Mouse (Mus musculus) stomach, embryonic 15.5 days (tissue): Measurements from ENCODE around the gene Gm20388. TPM values are rescaled to one million over a fixed set of nuclear protein-coding genes. Genes with fewer than 3 reads are reported as not detected.

Source experiments
- ATAC-seq: fragments of 200-750 bp; cut with Nextera tagmentation; 2 replicates; pipeline ENCODE4 v1.8.0; 2017; ENCODE audit warnings: low read depth, moderate number of reproducible peaks, moderate TSS enrichment; ENCODE audit not compliant: insufficient read depth, low FRiP score
- H3K27ac ChIP-seq: fragments of 300-500 bp; sonication (generic); 2 replicates; pipeline ENCODE4 v1.5.1; 2015; ENCODE audit warnings: mild to moderate bottlenecking, inconsistent platforms
- H3K27me3 ChIP-seq: fragments of 300-500 bp; sonication (generic); replicated peaks from 2 replicates; pipeline ENCODE4 v1.6.1; 2015; ENCODE audit warnings: inconsistent platforms
- H3K36me3 ChIP-seq: fragments of 300-500 bp; sonication (generic); 2 replicates; pipeline ENCODE4 v1.6.1; 2015; ENCODE audit warnings: inconsistent platforms
- H3K4me1 ChIP-seq: fragments of 300-500 bp; sonication (generic); 2 replicates; pipeline ENCODE4 v1.6.1; 2015; ENCODE audit warnings: inconsistent platforms
- H3K4me2 ChIP-seq: fragments of 300-500 bp; sonication (generic); 2 replicates; pipeline ENCODE4 v1.6.1; 2015; ENCODE audit warnings: mild to moderate bottlenecking, inconsistent platforms
- H3K4me3 ChIP-seq: fragments of 300-500 bp; sonication (generic); replicated peaks from 2 replicates; pipeline ENCODE4 v1.5.1; 2015; ENCODE audit warnings: inconsistent platforms
- H3K9ac ChIP-seq: fragments of 300-500 bp; sonication (generic); 2 replicates; pipeline ENCODE4 v1.6.1; 2015; ENCODE audit warnings: inconsistent platforms
- H3K9me3 ChIP-seq: fragments of 300-500 bp; sonication (generic); 2 replicates; pipeline ENCODE4 v1.6.1; 2016; ENCODE audit warnings: inconsistent platforms
- WGBS: fragments of 180-500 bp; shearing (Covaris S2); methylation state at CpG from one replicate; pipeline ENCODE4 v1.1.7; 2015; 5-methylcytosine and 5-hydroxymethylcytosine counted together
- polyA plus RNA-seq: library from polyadenylated mRNA; unstranded; fragments of >200 nt; fragmentation: Nextera tagmentation; extraction: Ambion mirVana; gene quantifications from 2 replicates; pipeline ENCODE4 v1.2.1, GENCODE M21; 2015

Gene Gm20388
- polyA plus RNA-seq, 1 experiment from 2014 or later: not detected

GRCm38 (mm10) chr8:120973046-120973445 lies 1062.4 kb downstream of the Gm20388 start:
- WGBS: 28% methylated on average over 7 of the region's 7 CpGs
- Histone ChIP-seq H3K9ac (no peak overlapping the region), H3K27me3 (peaks cover 15% of the 10 kb centered on the region; the same call in 1 of the 2 replicates), H3K27ac (no peak overlapping the region), H3K4me2 (peak overlapping the region; percentile 55; the same call in 1 of the 2 replicates), H3K4me3 (no peak overlapping the region), H3K36me3 (no peaks in the 10 kb centered on the region), H3K9me3 (no peaks in the 10 kb centered on the region), H3K4me1 (peaks cover 16% of the 10 kb centered on the region)
- no peak for ATAC-seq

GRCm38 (mm10) chr8:120977131-120977530 lies 1066.5 kb downstream of the Gm20388 start:
- Histone ChIP-seq H3K9me3 (no peaks in the 10 kb centered on the region), H3K27me3 (0 out of 2 replicates have a peak, but pooled peaks cover 8% of the 10 kb centered on the region), H3K27ac (no peak overlapping the region), H3K9ac (no peak overlapping the region), H3K4me3 (no peak overlapping the region), H3K4me2 (no peak overlapping the region), H3K4me1 (peaks cover 12% of the 10 kb centered on the region), H3K36me3 (no peaks in the 10 kb centered on the region)
- WGBS: 58% methylated on average over 13 of the region's 13 CpGs
- no peak for ATAC-seq

- 21% methylated on average over 9 of the region's 9 CpGs for whole genome bisulfite sequencing
- Histone ChIP-seq H3K9me3 (no peaks in the 10 kb centered on the region), H3K9ac (no peak overlapping the region), H3K27me3 (no peaks in the 10 kb centered on the region), H3K4me2 (no peak overlapping the region), H3K4me3 (no peak overlapping the region), H3K36me3 (no peaks in the 10 kb centered on the region), H3K27ac (no peak overlapping the region), H3K4me1 (peaks cover 3% of the 10 kb centered on the region; the same call in 1 of the 2 replicates)
- ATAC-seq: peak; percentile 17; the same call in 1 of the 2 replicates
These were observed 1068.6 kb downstream of the Gm20388 start for GRCm38 (mm10) chr8:120979210-120979609.

GRCm38 (mm10) chr8:120980948-120981347 lies 1070.3 kb downstream of the Gm20388 start:
- Histone ChIP-seq H3K4me3 (no peak overlapping the region), H3K9me3 (no peaks in the 10 kb centered on the region), H3K9ac (no peak overlapping the region), H3K4me1 (peaks cover 6% of the 10 kb centered on the region; the same call in 1 of the 2 replicates), H3K27me3 (no peaks in the 10 kb centered on the region), H3K4me2 (peak overlapping the region; percentile 34; the same call in 1 of the 2 replicates), H3K27ac (peak overlapping the region; percentile 23; the same call in 1 of the 2 replicates), H3K36me3 (no peaks in the 10 kb centered on the region)
- 16% methylated on average over 13 of the region's 13 CpGs for WGBS
- 0 out of 2 replicates have a peak, but pooled peaks have one; percentile 16 for ATAC-seq

- H3K27ac ChIP-seq: no peak overlapping the region
These were observed 1074.2 kb downstream of the Gm20388 start for GRCm38 (mm10) chr8:120984888-120985287.

GRCm38 (mm10) chr8:120986022-120986421 lies 1075.4 kb downstream of the Gm20388 start:
- H3K27ac ChIP-seq: no peak overlapping the region
- 0 out of 2 replicates have a peak, but pooled peaks cover 3% of the 10 kb centered on the region for H3K4me1 ChIP-seq
- no peak overlapping the region for H3K4me2 ChIP-seq
- no peak for ATAC-seq
- no peak overlapping the region for H3K9ac ChIP-seq
- no peaks in the 10 kb centered on the region for H3K27me3 ChIP-seq
- no peaks in the 10 kb centered on the region for H3K36me3 ChIP-seq
- H3K9me3 ChIP-seq: no peaks in the 10 kb centered on the region
- no peak overlapping the region for H3K4me3 ChIP-seq
- WGBS: 71% methylated on average over 7 of the region's 7 CpGs

More at GRCm38 (mm10) chr8:120984888-120985287, 1074.2 kb downstream of the Gm20388 start:
- H3K9ac ChIP-seq: no peak overlapping the region
- no peaks in the 10 kb centered on the region for H3K9me3 ChIP-seq
- H3K36me3 ChIP-seq: no peaks in the 10 kb centered on the region
- no peak overlapping the region for H3K4me2 ChIP-seq
- 45% methylated on average over 8 of the region's 8 CpGs for WGBS
- no peak overlapping the region for H3K4me3 ChIP-seq
- no peaks in the 10 kb centered on the region for H3K27me3 ChIP-seq
- ATAC-seq: no peak; the same call in 1 of the 2 replicates
- peaks cover 6% of the 10 kb centered on the region; the same call in 1 of the 2 replicates for H3K4me1 ChIP-seq

GRCm38 (mm10) chr8:120993738-120994137 lies 1083.1 kb downstream of the Gm20388 start:
- H3K4me3 ChIP-seq: no peak overlapping the region
- no peak overlapping the region for H3K27ac ChIP-seq
- WGBS: 65% methylated on average over 16 of the region's 16 CpGs
- no peaks in the 10 kb centered on the region for H3K9me3 ChIP-seq
- H3K4me2 ChIP-seq: no peak overlapping the region
- no peak for ATAC-seq
- no peaks in the 10 kb centered on the region for H3K27me3 ChIP-seq
- H3K9ac ChIP-seq: no peak overlapping the region
- H3K4me1 ChIP-seq: no peaks in the 10 kb centered on the region
- H3K36me3 ChIP-seq: no peaks in the 10 kb centered on the region

GRCm38 (mm10) chr8:120995424-120995823 lies 1084.8 kb downstream of the Gm20388 start:
- no peaks in the 10 kb centered on the region for H3K27me3 ChIP-seq
- no peak for ATAC-seq
- no peak overlapping the region for H3K27ac ChIP-seq
- H3K4me3 ChIP-seq: no peak overlapping the region
- no peaks in the 10 kb centered on the region for H3K36me3 ChIP-seq
- no peak overlapping the region for H3K9ac ChIP-seq
- H3K9me3 ChIP-seq: no peaks in the 10 kb centered on the region
- 67% methylated on average over 9 of the region's 9 CpGs for WGBS
- no peaks in the 10 kb centered on the region for H3K4me1 ChIP-seq
- H3K4me2 ChIP-seq: no peak overlapping the region

GRCm38 (mm10) chr8:120996905-120997581 lies 1086.4 kb downstream of the Gm20388 start:
- Histone ChIP-seq H3K4me1 (no peaks in the 10 kb centered on the region), H3K36me3 (no peaks in the 10 kb centered on the region), H3K4me2 (no peak overlapping the region), H3K27ac (no peak overlapping the region), H3K9ac (no peak overlapping the region), H3K9me3 (no peaks in the 10 kb centered on the region), H3K27me3 (no peaks in the 10 kb centered on the region), H3K4me3 (no peak overlapping the region)
- 60% methylated on average over 12 of the region's 12 CpGs for WGBS
- no peak for ATAC-seq

- WGBS: 75% methylated on average over 9 of the region's 9 CpGs
- H3K9ac ChIP-seq: no peak overlapping the region
- no peak overlapping the region for H3K27ac ChIP-seq
- no peak overlapping the region for H3K4me2 ChIP-seq
- H3K36me3 ChIP-seq: no peaks in the 10 kb centered on the region
- H3K9me3 ChIP-seq: no peaks in the 10 kb centered on the region
- no peak for ATAC-seq
- H3K4me3 ChIP-seq: no peak overlapping the region
- H3K4me1 ChIP-seq: peaks cover 3% of the 10 kb centered on the region; the same call in 1 of the 2 replicates
- H3K27me3 ChIP-seq: no peaks in the 10 kb centered on the region
These were observed 1087.3 kb downstream of the Gm20388 start for GRCm38 (mm10) chr8:120997926-120998325.

GRCm38 (mm10) chr8:120998966-120999365 lies 1088.3 kb downstream of the Gm20388 start:
- Histone ChIP-seq H3K9ac (no peak overlapping the region), H3K4me3 (no peak overlapping the region), H3K4me2 (no peak overlapping the region), H3K9me3 (no peaks in the 10 kb centered on the region), H3K27me3 (no peaks in the 10 kb centered on the region), H3K4me1 (peaks cover 12% of the 10 kb centered on the region), H3K36me3 (no peaks in the 10 kb centered on the region), H3K27ac (no peak overlapping the region)
- 64% methylated on average over 14 of the region's 14 CpGs for WGBS
- ATAC-seq: no peak

GRCm38 (mm10) chr8:121001951-121002350 lies 1091.3 kb downstream of the Gm20388 start:
- no peak overlapping the region for H3K27ac ChIP-seq
- H3K4me3 ChIP-seq: no peak overlapping the region
- H3K9me3 ChIP-seq: no peaks in the 10 kb centered on the region
- 55% methylated on average over 12 of the region's 12 CpGs for WGBS
- H3K27me3 ChIP-seq: no peaks in the 10 kb centered on the region
- no peak for ATAC-seq
- H3K4me1 ChIP-seq: peaks cover 12% of the 10 kb centered on the region
- H3K4me2 ChIP-seq: no peak overlapping the region
- no peaks in the 10 kb centered on the region for H3K36me3 ChIP-seq
- H3K9ac ChIP-seq: no peak overlapping the region
